Mouse (Mus musculus) MEL (cell line): ENCODE data around the gene Lhx1.

ENCODE experiments used
- CTCF ChIP-seq, 3 experiments: IDR thresholded peaks in 2 of 3; conservative IDR thresholded peaks in 1 of 3; 2 replicates each; pipeline ENCODE4 v1.5.1; 2011 to 2012; ENCODE audit warnings: low read length in 3 of 3, low read depth in 2 of 3, mild to moderate bottlenecking in 2 of 3, improper control_type of control experiment in 1 of 3, inconsistent platforms in 1 of 3, mixed read lengths in 1 of 3, moderate library complexity in 1 of 3; ENCODE audit not compliant: control insufficient read depth in 1 of 3, insufficient read depth in 1 of 3, poor library complexity in 1 of 3, severe bottlenecking in 1 of 3
- E2F4 ChIP-seq: IDR thresholded peaks from 2 replicates; pipeline ENCODE4 v1.6.1; 2011; ENCODE audit warnings: low read depth, low read length, improper control_type of control experiment, borderline replicate concordance
- GABPA ChIP-seq: IDR thresholded peaks from 2 replicates; pipeline ENCODE4 v1.6.1; 2012; ENCODE audit warnings: low read depth, mild to moderate bottlenecking, inconsistent platforms, low read length, improper control_type of control experiment, moderate library complexity
- GATA1 ChIP-seq: IDR thresholded peaks from 2 replicates; pipeline ENCODE4 v1.6.1; 2011; ENCODE audit warnings: low read depth, low read length, improper control_type of control experiment
- MAX ChIP-seq: IDR thresholded peaks from 2 replicates; pipeline ENCODE4 v1.6.1; 2011; ENCODE audit warnings: low read length, improper control_type of control experiment
- MYC ChIP-seq: IDR thresholded peaks from 2 replicates; pipeline ENCODE4 v1.6.1; 2011; ENCODE audit warnings: low read depth, mild to moderate bottlenecking, low read length, improper control_type of control experiment, moderate library complexity
- NRF1 ChIP-seq: IDR thresholded peaks from 2 replicates; pipeline ENCODE4 v1.6.1; 2014; ENCODE audit warnings: low read depth, mild to moderate bottlenecking, inconsistent platforms, low read length, improper control_type of control experiment, moderate library complexity; ENCODE audit not compliant: poor library complexity, insufficient read depth, severe bottlenecking
- POLR2A ChIP-seq, 2 experiments: IDR thresholded peaks; 2 replicates each; pipeline ENCODE4 v1.6.1; 2011 to 2012; ENCODE audit warnings: low read length in 2 of 2, mild to moderate bottlenecking in 2 of 2, control low read depth in 1 of 2, improper control_type of control experiment in 1 of 2, low read depth in 1 of 2, moderate library complexity in 1 of 2; ENCODE audit not compliant: control insufficient read depth in 1 of 2, insufficient read depth in 1 of 2, poor library complexity in 1 of 2
- SMC3 ChIP-seq: IDR thresholded peaks from 2 replicates; pipeline ENCODE4 v1.6.1; 2011; ENCODE audit warnings: low read depth, low read length, improper control_type of control experiment
- UBTF ChIP-seq: IDR thresholded peaks from 2 replicates; pipeline ENCODE4 v1.6.1; 2012; ENCODE audit warnings: low read depth, mild to moderate bottlenecking, inconsistent platforms, low read length, improper control_type of control experiment, moderate library complexity, borderline replicate concordance; ENCODE audit not compliant: insufficient read depth

DNA sequence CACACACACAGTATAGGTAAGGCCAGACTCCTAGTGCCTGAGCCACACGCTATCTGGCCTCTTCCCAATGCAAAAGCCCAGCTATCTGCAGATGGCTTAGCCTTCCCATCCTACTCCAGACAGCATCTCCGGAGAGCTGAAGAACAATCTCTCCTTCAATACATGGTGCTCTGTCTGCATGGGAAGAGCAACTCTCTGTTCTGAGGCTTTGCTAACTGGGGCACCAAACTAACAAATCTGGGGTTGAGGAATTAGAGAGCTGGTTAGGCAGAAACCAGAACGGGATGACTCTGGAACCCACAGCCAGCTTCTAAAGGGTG is 4.3 kb downstream of the Lhx1 start:
- TF ChIP-seq POLR2A (IDR thresholded peaks at IDR 0.05; ENCODE audit: control insufficient read depth in 1 of 2, insufficient read depth in 1 of 2, low read depth in 1 of 2, low read length in 2 of 2, poor library complexity in 1 of 2) (no peak), CTCF (IDR thresholded peaks at IDR 0.05 in 2 of 3, conservative IDR thresholded peaks at IDR 0.05 in 1 of 3; ENCODE audit: control insufficient read depth in 1 of 3, insufficient read depth in 1 of 3, low read depth in 2 of 3, low read length in 3 of 3, poor library complexity in 1 of 3, severe bottlenecking in 1 of 3) (no peak), UBTF (no peak), GABPA (no peak), GATA1 (no peak), NRF1 (no peak), E2F4 (no peak), MYC (no peak), SMC3 (no peak), MAX (no peak)
